Mouse (Mus musculus): ENCODE data around the gene Relb.

DNA sequence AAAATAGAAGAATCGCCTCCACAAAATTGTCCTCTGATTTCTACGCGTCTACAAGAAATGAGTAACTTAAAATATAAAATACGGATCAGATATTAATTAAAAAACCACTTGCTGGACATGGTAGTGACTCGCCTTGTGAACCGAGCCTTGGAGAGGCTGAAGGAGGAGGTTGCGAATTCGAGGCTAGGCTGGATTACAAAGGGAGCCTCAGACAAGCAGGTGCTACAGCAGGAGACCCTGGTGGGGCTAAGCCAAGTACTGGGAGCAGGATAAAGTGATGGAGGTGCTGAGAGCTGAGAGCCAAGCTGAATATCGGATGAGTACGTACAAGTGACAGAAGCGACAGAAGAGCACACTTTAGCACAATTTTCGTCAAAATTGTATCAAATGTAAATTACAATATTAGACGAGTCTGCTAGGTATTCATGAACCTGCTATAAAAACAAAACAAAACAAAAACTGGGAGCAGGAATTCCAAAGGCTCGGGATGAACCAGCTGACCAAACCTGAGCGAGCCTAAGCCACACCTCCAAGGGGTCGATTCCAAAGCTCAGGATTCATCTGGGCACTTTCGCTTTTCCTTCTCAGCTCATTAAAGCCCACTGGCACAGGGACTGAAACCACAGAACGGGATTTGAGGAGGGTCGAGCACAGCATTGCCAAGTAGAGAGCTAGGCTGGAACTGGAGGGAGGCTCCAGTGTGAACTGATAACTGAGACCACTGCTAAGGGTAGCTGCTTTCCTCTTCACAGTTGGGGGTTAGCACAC lies 66.4 kb downstream of the Relb start, which contains the start of gene Ppp1r37:
- TF ChIP-seq CTCF (IDR thresholded peaks at IDR 0.05; ENCODE audit: insufficient read depth, low read length) (no peak), POLR2A (IDR thresholded peaks at IDR 0.05; ENCODE audit: borderline replicate concordance, extremely low read depth, low read depth, low read length) (no peak)
